Mouse (Mus musculus) brain, embryonic 14.5 days (tissue): ENCODE results near the gene Plcb4.

Experiments
- CTCF ChIP-seq: fragments of 200-500 bp; IDR thresholded peaks from 2 replicates; pipeline ENCODE4 v1.5.1; 2012; ENCODE audit warnings: inconsistent platforms, mild to moderate bottlenecking, moderate library complexity, borderline replicate concordance; ENCODE audit not compliant: insufficient read depth, insufficient read length; ENCODE audit errors: extremely low read depth
- POLR2A ChIP-seq: fragments of 200-500 bp; IDR thresholded peaks from 2 replicates; pipeline ENCODE4 v1.6.1; 2012; ENCODE audit warnings: mild to moderate bottlenecking, inconsistent platforms, borderline replicate concordance; ENCODE audit not compliant: poor library complexity, insufficient read depth, insufficient read length, severe bottlenecking; ENCODE audit errors: extremely low read depth

DNA sequence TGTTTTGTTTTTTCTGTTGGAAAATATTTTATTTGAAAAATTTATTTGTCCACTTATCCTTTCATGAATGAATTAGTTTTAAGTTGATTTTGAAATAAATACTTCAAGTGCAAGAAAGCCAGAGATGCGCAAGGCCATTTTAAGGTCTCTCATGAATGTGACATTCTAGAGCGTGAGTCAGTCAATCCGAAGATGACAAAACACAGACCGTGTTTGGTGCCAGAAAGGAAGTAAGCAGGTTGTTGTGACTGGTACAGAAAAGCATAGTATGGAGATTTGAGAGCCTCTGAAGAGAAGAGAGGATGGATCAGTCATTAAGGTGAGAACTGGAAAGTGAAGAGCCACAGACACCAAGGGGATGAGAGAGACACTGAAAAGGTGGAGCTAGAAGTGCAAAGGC lies 246.0 kb downstream of the Plcb4 start:
- no peak for TF ChIP-seq CTCF
- no peak for TF ChIP-seq POLR2A
